Mouse (Mus musculus): ENCODE results near the gene Kctd3.
A peak's percentile ranks its signal among the peaks of the same experiment; 100 is the strongest.
"Not testable (repeated sequence)": the region's sequence is repeated elsewhere in the genome, so short reads cannot be mapped to it uniquely, and the experiment has no call there.

The Kctd3 gene

DNA sequence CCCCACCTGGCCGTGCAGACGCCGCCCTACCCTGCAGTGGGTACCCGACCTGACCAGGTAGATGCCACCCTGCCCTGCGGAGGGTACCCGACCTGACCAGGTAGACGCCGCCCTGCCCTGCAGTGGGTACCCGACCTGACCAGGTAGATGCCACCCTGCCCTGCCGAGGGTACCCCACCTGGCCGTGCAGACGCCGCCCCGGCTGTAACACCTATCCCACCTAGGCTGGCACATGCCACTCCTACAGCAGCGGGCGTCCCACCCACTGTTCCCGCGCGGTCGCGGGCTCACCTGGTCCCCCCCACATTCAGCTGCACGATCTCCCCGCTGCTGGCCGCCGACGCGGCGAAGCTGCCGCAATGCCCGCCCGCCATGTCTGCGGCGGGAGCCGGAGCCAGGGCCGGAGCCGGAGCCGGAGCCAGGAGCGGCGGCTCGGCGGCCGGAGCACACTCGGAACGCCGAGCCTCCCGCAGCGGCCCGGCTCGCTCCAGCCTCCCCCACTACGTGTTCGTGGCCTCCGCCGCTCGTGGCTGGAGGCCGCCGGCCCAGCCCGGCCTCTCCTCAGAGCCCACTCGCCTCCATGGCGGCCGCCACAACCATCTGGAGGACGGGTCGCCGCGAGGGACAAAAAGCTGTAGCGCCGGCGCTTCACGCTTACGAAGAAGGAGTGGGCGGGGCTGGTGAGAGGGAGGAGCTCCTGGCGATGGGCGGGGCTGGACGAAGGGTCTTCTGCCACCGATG is at the start of gene Kctd3:
Gene Kctd3, minus strand, starts transcription at position 603 of the 741 bp plus-strand sequence.
- DNase-seq, result peak; percentile 94 to 95

- no peak for DNase-seq
These were observed 49.8 kb upstream of the Kctd3 start for GRCm38 (mm10) chr1:189057425-189057824.

GRCm38 (mm10) chr1:189055933-189056332 is 48.3 kb upstream of the Kctd3 start:
- no peak for DNase-seq

DNA sequence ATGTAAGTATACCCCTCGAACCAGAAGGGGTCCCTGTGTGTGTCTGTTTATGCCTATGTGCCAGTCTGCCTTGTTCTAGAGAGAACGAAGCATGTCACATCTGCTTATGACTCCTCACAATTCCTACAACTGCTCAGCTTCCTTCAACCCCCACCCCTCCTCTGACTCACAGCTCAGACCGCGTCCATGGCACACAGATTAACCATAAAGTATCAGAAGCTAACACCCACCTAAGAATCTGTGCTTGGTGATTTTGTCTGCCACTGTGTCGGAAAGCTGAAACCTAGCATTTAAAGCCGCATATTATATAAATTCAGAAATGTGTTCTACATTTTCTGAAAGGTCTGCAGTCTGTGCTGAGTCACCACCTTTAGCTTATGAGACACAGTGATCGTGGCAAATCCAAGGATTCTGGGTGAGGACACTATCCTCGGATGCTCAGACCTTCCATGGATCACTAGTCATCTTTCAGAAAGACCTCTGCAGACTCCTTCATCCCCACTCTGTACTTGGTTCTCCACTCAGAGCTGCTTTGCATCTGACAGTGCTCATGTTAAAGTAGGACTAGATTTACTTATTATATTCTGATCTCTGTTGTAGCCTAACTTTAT is 47.4 kb upstream of the Kctd3 start:
- DNase-seq, result no peak

GRCm38 (mm10) chr1:189054191-189054590 is 46.5 kb upstream of the Kctd3 start:
- DNase-seq, result peak; percentile 3 to 17

DNA sequence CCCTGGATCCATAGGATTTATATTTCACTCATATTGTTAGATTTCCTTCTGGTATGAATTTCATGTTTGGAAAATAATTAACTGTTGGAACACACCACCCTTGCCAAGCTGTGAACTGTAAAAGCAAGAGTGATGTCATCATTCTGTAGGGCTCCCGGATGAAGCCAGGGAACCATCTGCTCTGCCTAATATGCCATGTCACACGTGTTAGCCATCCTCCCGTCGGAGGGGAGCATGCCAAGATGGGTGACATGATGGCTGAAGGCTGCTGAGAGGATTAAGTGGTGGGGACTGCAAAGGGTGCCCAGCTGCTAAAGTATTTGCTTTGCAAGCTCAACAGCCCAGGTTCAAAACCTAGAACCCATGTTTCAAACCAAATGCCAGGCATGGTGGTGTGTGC is 44.5 kb upstream of the Kctd3 start:
- DNase-seq, result no peak

- DNase-seq, result no peak
These were observed 42.5 kb upstream of the Kctd3 start for GRCm38 (mm10) chr1:189050122-189050521.

DNA sequence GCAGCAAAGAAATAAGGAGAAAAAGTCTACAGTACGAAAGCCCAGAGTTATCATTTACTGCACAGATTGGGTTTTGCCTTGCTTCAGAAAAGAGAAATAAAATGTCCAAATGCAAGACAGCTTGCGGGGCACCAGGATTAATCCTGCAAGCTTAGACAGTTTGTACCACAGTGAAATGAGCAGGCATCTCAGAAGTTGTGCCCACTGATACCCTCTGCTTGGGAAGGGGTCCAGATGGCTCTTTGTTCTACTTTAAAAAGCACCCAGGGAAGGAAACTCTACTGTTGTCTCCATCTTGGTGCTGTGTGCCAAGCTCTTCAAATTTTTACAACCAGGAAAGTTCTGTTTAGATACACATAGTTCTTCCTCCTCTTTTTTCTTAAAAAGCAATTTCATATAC is 40.7 kb upstream of the Kctd3 start:
- DNase-seq, result no peak

DNA sequence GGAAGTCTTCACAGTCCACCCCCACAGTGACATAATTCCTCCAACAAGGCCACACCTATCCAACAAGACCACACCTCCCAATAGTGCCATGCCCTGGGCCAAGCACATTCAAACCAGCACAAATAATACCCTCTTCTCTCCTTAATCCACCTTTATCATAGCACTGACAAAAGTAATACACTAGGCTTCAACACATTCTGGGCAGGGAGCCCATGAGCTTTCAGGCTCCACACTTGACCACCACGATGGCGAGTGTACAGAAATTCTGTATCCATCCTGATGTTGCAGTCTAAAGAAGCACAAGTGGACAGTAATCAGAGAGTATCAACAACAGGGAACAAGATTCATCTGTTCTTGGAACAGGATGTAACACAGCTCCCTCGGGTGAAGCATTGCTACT is 40.3 kb upstream of the Kctd3 start:
- DNase-seq, result no peak

DNA sequence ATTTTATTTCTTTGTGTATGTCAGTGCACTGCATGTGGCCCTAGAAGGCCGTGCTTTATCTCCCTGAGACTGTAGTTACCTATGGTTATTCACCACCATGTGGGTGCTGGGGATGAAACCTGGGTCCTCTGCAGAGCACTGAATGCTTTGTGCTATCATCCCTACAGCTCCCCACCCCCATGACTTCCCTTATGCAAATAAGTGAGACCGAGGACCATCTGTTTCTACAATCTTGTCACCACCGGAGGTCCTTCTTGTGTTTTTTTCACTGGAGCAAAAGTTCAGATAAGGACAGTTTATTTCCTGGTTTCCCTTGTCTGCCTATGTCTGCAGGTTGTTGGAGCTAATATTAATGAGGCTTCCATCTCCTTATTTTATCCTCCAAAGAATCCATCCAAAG is 39.2 kb upstream of the Kctd3 start:
- DNase-seq, result no peak

- DNase-seq, result no peak
These were observed 38.7 kb upstream of the Kctd3 start for GRCm38 (mm10) chr1:189046301-189046700.

DNA sequence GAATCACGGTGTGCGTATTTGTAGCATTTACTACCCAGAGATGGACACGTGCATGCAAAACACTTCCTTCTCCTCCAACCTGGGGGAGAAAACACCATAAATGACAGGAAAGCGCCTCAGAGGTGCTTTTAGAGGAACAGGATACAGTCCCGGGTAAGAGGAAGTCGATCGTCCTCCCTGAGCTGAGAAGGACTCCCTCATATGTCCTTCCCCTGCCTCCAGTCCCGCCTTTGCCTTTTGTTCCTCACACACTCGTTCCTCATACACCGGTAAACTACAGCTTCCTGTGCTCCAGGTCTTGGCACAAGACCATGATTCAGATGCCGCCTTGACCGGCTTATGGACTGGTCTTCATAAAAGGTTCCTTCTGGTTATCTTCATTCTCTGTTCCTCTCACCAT is 33.6 kb upstream of the Kctd3 start:
- DNase-seq, result no peak

GRCm38 (mm10) chr1:189039348-189039747 is 31.7 kb upstream of the Kctd3 start:
- no peak for DNase-seq

DNA sequence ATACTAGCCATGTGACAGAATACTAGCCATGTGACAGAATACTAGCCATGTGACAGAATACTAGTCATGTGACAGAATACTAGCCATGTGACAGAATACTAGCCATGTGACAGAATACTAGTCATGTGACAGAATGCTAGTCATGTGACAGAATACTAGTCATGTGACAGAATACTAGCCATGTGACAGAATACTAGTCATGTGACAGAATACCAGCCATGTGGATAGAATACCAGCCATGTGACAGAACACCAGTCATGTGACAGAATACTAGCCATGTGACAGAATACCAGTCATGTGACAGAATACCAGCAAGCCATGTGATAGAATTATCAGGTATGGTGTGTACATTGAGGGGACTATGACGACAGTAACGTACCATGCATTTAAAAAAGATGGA is 25.2 kb upstream of the Kctd3 start:
- not testable (repeated sequence) for DNase-seq

DNA sequence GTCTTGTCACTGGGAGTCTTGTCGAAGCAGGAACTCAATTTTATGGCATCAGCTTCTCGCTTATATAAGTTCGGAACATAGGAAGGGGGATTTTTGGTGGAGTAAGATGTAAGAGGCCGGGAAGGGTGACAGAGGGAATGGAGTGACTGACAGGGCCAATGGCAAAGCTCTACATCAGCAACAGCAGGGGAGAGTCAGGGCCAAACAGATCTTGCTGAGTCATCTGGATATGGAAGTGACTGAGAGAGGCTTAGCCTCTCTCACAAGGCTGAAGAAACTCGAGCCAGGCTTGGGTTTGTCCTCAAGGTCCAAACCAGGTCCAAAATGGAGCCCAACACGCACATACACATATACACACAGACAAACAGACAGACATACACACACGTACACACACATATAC is 23.3 kb upstream of the Kctd3 start:
- no peak for DNase-seq

DNA sequence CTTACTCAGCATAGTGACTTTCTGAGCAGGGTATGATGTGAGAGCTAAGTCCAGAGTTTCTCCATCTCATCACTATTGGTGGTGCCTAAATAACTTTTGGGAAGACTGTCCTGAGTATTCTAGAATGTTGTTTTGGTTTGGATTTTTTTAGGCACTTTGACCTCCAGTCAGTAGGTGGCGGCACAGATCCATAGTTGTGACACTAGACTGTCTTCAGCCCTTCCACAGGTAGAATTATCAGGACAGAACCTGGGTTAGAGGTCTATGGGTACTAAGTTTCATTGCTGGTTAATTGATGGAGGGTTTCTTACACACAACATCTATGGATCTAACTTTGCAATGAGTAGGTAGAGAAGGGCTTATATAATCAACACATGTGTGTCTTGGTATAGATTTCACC is 20.6 kb upstream of the Kctd3 start:
- DNase-seq, result no peak

DNA sequence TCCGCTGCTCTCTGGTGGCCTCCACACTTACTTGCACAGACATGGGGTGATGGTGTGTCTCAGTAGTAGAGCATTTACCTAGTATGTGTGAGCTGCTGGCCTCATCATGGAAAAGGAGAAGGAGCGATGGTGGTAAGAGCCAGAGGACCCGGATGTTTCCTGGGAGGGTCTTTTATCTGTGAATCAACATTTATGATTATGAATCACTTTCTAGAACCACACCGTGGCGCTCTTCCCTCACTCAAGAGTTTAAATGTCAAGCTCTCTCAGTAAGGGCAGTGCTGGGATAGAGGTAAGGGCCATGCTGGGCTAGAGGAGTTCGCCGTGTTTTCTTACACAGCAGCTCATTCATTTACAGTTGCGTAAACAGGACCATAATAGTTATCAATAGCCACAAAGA is 19.2 kb upstream of the Kctd3 start:
- no peak for DNase-seq

GRCm38 (mm10) chr1:189023701-189024080 is 16.1 kb upstream of the Kctd3 start:
- DNase-seq, result no peak

DNA sequence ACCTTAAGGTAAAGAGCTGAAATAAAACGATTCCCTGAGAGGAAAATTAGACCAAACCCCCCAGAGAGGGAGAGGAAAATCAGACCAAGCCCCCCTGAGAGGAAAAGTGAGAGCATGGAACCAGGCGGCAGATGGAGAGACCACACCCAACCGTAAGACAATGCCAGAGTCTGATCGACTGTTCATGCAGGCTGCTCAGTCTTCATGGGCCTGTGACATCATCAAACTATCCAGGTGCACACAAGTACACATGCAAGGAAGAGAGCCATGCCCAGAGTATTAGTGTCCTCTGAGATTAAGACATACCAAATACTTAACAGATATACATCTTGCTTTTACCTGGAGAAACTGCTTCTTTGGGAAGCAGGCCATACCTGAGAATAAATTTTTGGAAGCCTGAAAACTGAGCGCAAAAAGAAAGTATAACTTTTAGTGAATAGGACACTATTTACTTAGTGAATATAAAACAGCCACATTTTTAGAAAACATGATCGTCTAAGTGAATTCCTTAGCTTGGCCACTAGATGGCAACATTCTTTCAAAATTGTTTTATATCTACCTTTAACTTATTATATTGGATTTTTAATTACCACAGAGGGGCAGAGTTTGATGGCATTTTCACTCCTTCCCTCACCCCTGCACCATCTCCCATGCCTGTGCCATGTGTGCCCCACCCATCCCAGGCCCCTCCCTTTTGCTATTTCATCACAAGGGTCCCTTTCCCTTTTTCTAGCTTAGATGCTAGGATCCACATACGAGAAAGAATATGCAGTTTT is 15.5 kb upstream of the Kctd3 start:
- DNase-seq, result no peak

GRCm38 (mm10) chr1:189015372-189015771 is 7.7 kb upstream of the Kctd3 start:
- DNase-seq, result no peak

DNA sequence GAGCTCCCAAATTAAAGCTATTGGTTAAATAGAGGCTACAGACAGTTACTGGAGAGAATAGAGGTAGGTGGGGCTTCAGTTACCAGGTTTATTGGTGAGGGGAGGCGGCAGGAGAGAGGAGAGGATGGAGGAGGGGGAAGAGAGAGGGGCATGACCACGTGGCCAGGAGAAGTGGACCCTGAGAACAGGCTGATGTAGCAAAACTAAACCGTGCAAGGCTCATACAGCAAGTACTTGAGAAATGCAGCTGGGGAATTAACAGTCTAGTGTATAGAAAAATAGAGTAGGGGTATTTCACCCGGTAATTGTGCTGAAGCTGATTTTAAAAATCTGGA is 5.9 kb upstream of the Kctd3 start:
- no peak for DNase-seq

- DNase-seq, result peak; percentile 35 to 45
These were observed 5.4 kb upstream of the Kctd3 start for GRCm38 (mm10) chr1:189012846-189013586.

DNA sequence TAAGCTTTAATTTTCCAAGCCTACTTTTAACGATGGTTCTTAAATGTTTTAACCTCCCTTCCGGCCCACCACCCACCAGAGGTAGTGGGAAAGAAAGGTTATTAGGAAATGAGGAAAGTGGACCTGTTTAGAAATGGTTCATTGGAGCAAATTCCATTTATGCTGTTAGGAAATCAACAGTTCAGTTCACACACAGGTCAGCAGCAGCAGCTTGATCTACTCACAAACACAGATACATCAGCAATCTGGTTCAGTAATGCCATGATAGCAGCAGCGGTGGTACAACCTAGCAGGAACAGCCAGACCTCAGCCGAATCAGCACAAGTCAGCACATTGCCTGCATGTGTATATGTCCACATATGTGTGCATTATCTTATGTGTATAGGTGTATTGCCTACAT is 3.0 kb upstream of the Kctd3 start:
- DNase-seq, result peak in 1 of 2 experiments; percentile 16

DNA sequence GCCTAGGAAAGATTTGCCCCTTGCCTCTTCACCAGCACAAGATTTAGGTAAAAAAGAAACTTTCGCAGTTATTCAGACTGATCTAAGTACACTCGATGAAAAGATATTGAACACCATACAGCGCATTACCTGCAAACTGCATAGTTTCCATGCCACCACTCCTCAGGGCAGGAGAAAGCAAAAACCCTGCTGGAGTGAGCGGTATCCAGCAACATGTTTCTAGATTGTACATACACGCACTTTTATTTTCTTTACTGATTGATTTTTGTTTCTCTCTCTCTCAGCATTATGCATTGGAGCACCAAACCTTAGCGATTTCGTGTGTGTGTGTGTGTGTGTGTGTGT is 311 bp upstream of the Kctd3 start:
- DNase-seq, result no peak
